In the genomic region with DNA sequence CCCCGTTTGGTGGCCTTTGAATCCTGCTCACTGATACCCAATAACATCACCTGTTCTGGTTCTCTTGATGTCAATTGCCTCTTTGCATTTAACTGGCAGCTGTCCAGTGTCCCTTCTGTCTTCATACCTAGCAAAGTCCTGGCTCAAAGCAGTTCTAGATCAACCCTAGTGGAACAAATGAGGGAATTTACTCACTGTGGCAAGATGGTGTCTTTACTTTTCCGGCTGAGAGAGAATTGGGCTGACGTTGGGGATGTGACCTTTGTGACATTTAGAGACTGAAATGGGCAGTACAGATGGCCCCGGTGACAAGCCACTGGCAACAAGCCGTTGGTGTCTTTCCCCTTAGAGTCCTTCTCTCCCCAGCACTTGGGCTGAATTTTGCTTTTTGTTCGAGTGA, we compare ENCODE assay signal across 15 mouse cellular contexts.
A peak's percentile ranks its signal among the peaks of the same experiment; 100 is the strongest.
DNase-seq lines count a peak whose midpoint lies in the region; ATAC-seq and TF ChIP-seq lines count a peak whose summit lies in the region.
"Had no signal": no experiment of that assay in that cellular context is flagged by ENCODE, and none has a peak within 500 bp of the region (broad histone marks: within the 10 kb centered on the region; RNA-seq: fewer than 3 reads in every experiment).

No protein-coding gene starts in this region.

- no peak overlapping the region for H3K4me2 ChIP-seq in heart, embryonic 12.5 days
- H3K4me2 ChIP-seq in lung, embryonic 14.5 days, result no peak overlapping the region
- no peak overlapping the region for H3K4me2 ChIP-seq in forebrain, embryonic 16.5 days (ENCODE audit: low read length)
- no peak overlapping the region for H3K4me2 ChIP-seq in kidney, embryonic 15.5 days
- H3K4me2 ChIP-seq: forebrain, embryonic 13.5 days; hindbrain, embryonic 12.5 days had no signal

- H3K9ac ChIP-seq in heart, embryonic 12.5 days, result no peak overlapping the region
- no peak overlapping the region for H3K9ac ChIP-seq in lung, embryonic 14.5 days
- no peak overlapping the region for H3K9ac ChIP-seq in forebrain, embryonic 16.5 days (replicated peaks; ENCODE audit: low read depth, low read length)
- H3K9ac ChIP-seq in kidney, embryonic 15.5 days, result no peak overlapping the region
- H3K9ac ChIP-seq: forebrain, embryonic 13.5 days; hindbrain, embryonic 12.5 days had no signal

- no peaks in the 10 kb centered on the region for H3K9me3 ChIP-seq in heart, embryonic 10.5 days
- H3K9me3 ChIP-seq in heart, embryonic 12.5 days (replicated peaks), result no peaks in the 10 kb centered on the region
- H3K9me3 ChIP-seq in lung, embryonic 14.5 days (ENCODE audit: low read depth, low read length), result no peaks in the 10 kb centered on the region
- no peaks in the 10 kb centered on the region for H3K9me3 ChIP-seq in forebrain, embryonic 16.5 days (ENCODE audit: control insufficient read depth, low read length)
- no peaks in the 10 kb centered on the region for H3K9me3 ChIP-seq in kidney, embryonic 15.5 days (replicated peaks)
- H3K9me3 ChIP-seq: forebrain, embryonic 13.5 days; hindbrain, embryonic 12.5 days had no signal

- DNase-seq in heart, embryonic 10.5 days (ENCODE audit: low spot score), result no peak
- DNase-seq in lung, embryonic 14.5 days, result no peak
- DNase-seq in lung, postnatal 14 days, result no peak
- peak; percentile 62 for DNase-seq in retina, embryonic 14.5 days (ENCODE audit: low spot score)
- DNase-seq: cerebellum, adult 11-12 months; cerebellum, adult 9-10 months; cerebellum, postnatal 25 days had no signal

- no peak overlapping the region for H3K4me3 ChIP-seq in heart, embryonic 10.5 days
- H3K4me3 ChIP-seq in heart, embryonic 12.5 days, result no peak overlapping the region
- H3K4me3 ChIP-seq in lung, embryonic 14.5 days (ENCODE audit: low read depth, low read length), result no peak overlapping the region
- H3K4me3 ChIP-seq in cortical plate, adult 2 months (ENCODE audit: insufficient read depth, low read length), result no peak overlapping the region
- H3K4me3 ChIP-seq in forebrain, embryonic 16.5 days (replicated peaks; ENCODE audit: low read length), result no peak overlapping the region
- H3K4me3 ChIP-seq in kidney, embryonic 15.5 days (replicated peaks), result no peak overlapping the region
- H3K4me3 ChIP-seq: forebrain, embryonic 13.5 days; hindbrain, embryonic 12.5 days had no signal

- peaks cover 6% of the 10 kb centered on the region; the same call in 1 of the 2 replicates for H3K27me3 ChIP-seq in heart, embryonic 10.5 days (ENCODE audit: insufficient read depth, poor library complexity, severe bottlenecking)
- 0 out of 2 replicates have a peak, but pooled peaks cover 4% of the 10 kb centered on the region for H3K27me3 ChIP-seq in heart, embryonic 12.5 days (replicated peaks)
- H3K27me3 ChIP-seq in lung, embryonic 14.5 days (ENCODE audit: insufficient read depth, low read length), result no peaks in the 10 kb centered on the region
- no peaks in the 10 kb centered on the region for H3K27me3 ChIP-seq in forebrain, embryonic 16.5 days (replicated peaks; ENCODE audit: control insufficient read depth, insufficient read depth, low read length)
- no peaks in the 10 kb centered on the region for H3K27me3 ChIP-seq in kidney, embryonic 15.5 days
- H3K27me3 ChIP-seq: forebrain, embryonic 13.5 days; Patski had no signal

- WGBS in heart, embryonic 10.5 days, result 73% methylated on average over 6 of the region's 6 CpGs
- WGBS in heart, embryonic 12.5 days, result 80% methylated on average over 6 of the region's 6 CpGs
- WGBS in lung, embryonic 14.5 days, result 72% methylated on average over 6 of the region's 6 CpGs
- 67% methylated on average over 6 of the region's 6 CpGs for WGBS in forebrain, embryonic 16.5 days
- 58% methylated on average over 6 of the region's 6 CpGs for whole genome bisulfite sequencing in kidney, embryonic 15.5 days

- no peak for ATAC-seq in heart, embryonic 12.5 days (ENCODE audit: insufficient number of reproducible peaks, low FRiP score)
- no peak for ATAC-seq in lung, embryonic 14.5 days (ENCODE audit: insufficient read depth)
- ATAC-seq in forebrain, embryonic 16.5 days, result no peak
- no peak for ATAC-seq in kidney, embryonic 15.5 days (replicated peaks; ENCODE audit: low FRiP score)
- ATAC-seq: activated CD4-positive, CD25-positive, alpha-beta regulatory T cell, adult 4 months; Patski had no signal

- no peaks in the 10 kb centered on the region for H3K36me3 ChIP-seq in heart, embryonic 10.5 days
- no peaks in the 10 kb centered on the region for H3K36me3 ChIP-seq in heart, embryonic 12.5 days
- H3K36me3 ChIP-seq in lung, embryonic 14.5 days (ENCODE audit: insufficient read depth), result no peaks in the 10 kb centered on the region
- no peaks in the 10 kb centered on the region for H3K36me3 ChIP-seq in forebrain, embryonic 16.5 days (ENCODE audit: control insufficient read depth, insufficient read depth)
- no peaks in the 10 kb centered on the region for H3K36me3 ChIP-seq in kidney, embryonic 15.5 days
- H3K36me3 ChIP-seq: hindbrain, embryonic 12.5 days had no signal

- TF ChIP-seq CTCF in lung, embryonic 14.5 days (IDR thresholded peaks at IDR 0.05; ENCODE audit: low read depth), result no peak
- no peak for TF ChIP-seq CTCF in cortical plate, adult 2 months (IDR thresholded peaks at IDR 0.05; ENCODE audit: extremely low read depth, insufficient read depth, low read length)

- H3K4me1 ChIP-seq in heart, embryonic 10.5 days, result peaks cover 30% of the 10 kb centered on the region
- H3K4me1 ChIP-seq in heart, embryonic 12.5 days (replicated peaks), result peaks cover 21% of the 10 kb centered on the region
- H3K4me1 ChIP-seq in lung, embryonic 14.5 days (ENCODE audit: insufficient read depth), result peaks cover 23% of the 10 kb centered on the region
- H3K4me1 ChIP-seq in cortical plate, adult 2 months (ENCODE audit: control insufficient read depth, insufficient read depth, low read length), result no peaks in the 10 kb centered on the region
- no peaks in the 10 kb centered on the region; the same call in 1 of the 2 replicates for H3K4me1 ChIP-seq in forebrain, embryonic 16.5 days (replicated peaks; ENCODE audit: control insufficient read depth, insufficient read depth, low read length)
- H3K4me1 ChIP-seq in kidney, embryonic 15.5 days, result peaks cover 26% of the 10 kb centered on the region

- TF ChIP-seq POLR2A in cortical plate, adult 2 months (IDR thresholded peaks at IDR 0.05; ENCODE audit: extremely low read depth, insufficient read depth, low read length), result no peak

- peak overlapping the region; percentile 73; the same call in 1 of the 2 replicates for H3K27ac ChIP-seq in heart, embryonic 10.5 days
- H3K27ac ChIP-seq in heart, embryonic 12.5 days (ENCODE audit: poor library complexity, severe bottlenecking), result no peak overlapping the region
- H3K27ac ChIP-seq in lung, embryonic 14.5 days (ENCODE audit: low read depth), result peak overlapping the region; percentile 8; the same call in 1 of the 2 replicates
- peak overlapping the region; percentile 47; the same call in 1 of the 2 replicates for H3K27ac ChIP-seq in cortical plate, adult 2 months (ENCODE audit: insufficient read depth, low read length)
- no peak overlapping the region for H3K27ac ChIP-seq in forebrain, embryonic 16.5 days (ENCODE audit: low read length)
- no peak overlapping the region for H3K27ac ChIP-seq in kidney, embryonic 15.5 days
- H3K27ac ChIP-seq: hindbrain, embryonic 12.5 days had no signal

Comparison
In these comparisons a context has a peak if more than half of its experiments do, and no peak if none do; other contexts are left out.
1. H3K27ac ChIP-seq: peak in heart, embryonic 10.5 days (single experiment), lung, embryonic 14.5 days (single experiment) and cortical plate, adult 2 months (single experiment); none in heart, embryonic 12.5 days (single experiment), forebrain, embryonic 16.5 days (single experiment) and kidney, embryonic 15.5 days (single experiment).